In genomic region chr5:16410011-16410410, GRCm38 (mm10) we compare ENCODE assay signal across 23 mouse cellular contexts.
A peak's percentile ranks its signal among the peaks of the same experiment; 100 is the strongest.
DNase-seq lines count a peak whose midpoint lies in the region; ATAC-seq and TF ChIP-seq lines count a peak whose summit lies in the region.
"Had no signal": no experiment of that assay in that cellular context is flagged by ENCODE, and none has a peak within 500 bp of the region (broad histone marks: within the 10 kb centered on the region; RNA-seq: fewer than 3 reads in every experiment).

No protein-coding gene starts in this region.

- TF ChIP-seq CTCF in thymus, adult 2 months (IDR thresholded peaks at IDR 0.05; ENCODE audit: borderline replicate concordance, control insufficient read depth, extremely low read depth, insufficient read depth, low read length, poor library complexity): no peak
- no peak for TF ChIP-seq CTCF in lung, postnatal 0 days (IDR thresholded peaks at IDR 0.05)

- peak; percentile 98 for ATAC-seq in hematopoietic stem cell, adult 5-6 weeks (replicated peaks in 1 of 2; ENCODE audit: insufficient read depth in 1 of 2, low FRiP score in 2 of 2, low TSS enrichment in 1 of 2, low read depth in 1 of 2, poor library complexity in 2 of 2, severe bottlenecking in 2 of 2)
- peak; percentile 68 for ATAC-seq in lung, postnatal 0 days
- no peak for ATAC-seq in erythroblast, adult 5-6 weeks (replicated peaks; ENCODE audit: low FRiP score, poor library complexity, severe bottlenecking)
- ATAC-seq: CD4-positive, CD25-positive, alpha-beta regulatory T cell, adult 4 months; hindbrain, embryonic 16.5 days; intestine, postnatal 0 days had no signal

- H3K27ac ChIP-seq in thymus, adult 2 months (ENCODE audit: control insufficient read depth, insufficient read depth, low read length): no peak overlapping the region
- no peak overlapping the region for H3K27ac ChIP-seq in lung, postnatal 0 days (ENCODE audit: low read length)
- H3K27ac ChIP-seq: embryonic facial prominence, embryonic 12.5 days; liver, embryonic 13.5 days; stomach, embryonic 15.5 days had no signal

- peak; percentile 5 for DNase-seq in thymus, postnatal 14 days
- no peak for DNase-seq in thymus, adult 2 months
- peak; percentile 42 for DNase-seq in lung, postnatal 0 days (ENCODE audit: low spot score)
- peak; percentile 4 for DNase-seq in mesoderm, embryonic 11.5 days (ENCODE audit: low read depth, low spot score)
- no peak for DNase-seq in kidney, adult 18-20 months
- no peak for DNase-seq in c-Kit-positive CD71-positive TER-119-positive erythroid progenitor cells, embryonic 14.5 days (ENCODE audit: low spot score)
- DNase-seq: cerebellum, adult 18-20 months; cerebellum, postnatal 36 days; gastrocnemius, postnatal 36 days; heart, postnatal 14 days; kidney, postnatal 25 days; liver, embryonic 13.5 days; right cerebral cortex, postnatal 14 days had no signal

- no peaks in the 10 kb centered on the region for H3K36me3 ChIP-seq in thymus, adult 2 months (ENCODE audit: control insufficient read depth, insufficient read depth, low read length)
- H3K36me3 ChIP-seq in lung, postnatal 0 days (ENCODE audit: insufficient read depth, low read length): no peaks in the 10 kb centered on the region
- H3K36me3 ChIP-seq: embryonic facial prominence, embryonic 12.5 days; G1E; liver, embryonic 13.5 days; stomach, embryonic 15.5 days had no signal

- no peak overlapping the region for H3K4me2 ChIP-seq in lung, postnatal 0 days (replicated peaks; ENCODE audit: low read depth, low read length)
- H3K4me2 ChIP-seq: embryonic facial prominence, embryonic 12.5 days; heart, embryonic 11.5 days; liver, embryonic 13.5 days; stomach, embryonic 15.5 days had no signal

- no peak for TF ChIP-seq EP300 in lung, postnatal 0 days (IDR thresholded peaks at IDR 0.05)

- H3K9me3 ChIP-seq in lung, postnatal 0 days (ENCODE audit: low read length): no peaks in the 10 kb centered on the region
- H3K9me3 ChIP-seq: embryonic facial prominence, embryonic 12.5 days; G1E; liver, embryonic 13.5 days; megakaryocyte, embryonic 14.5 days; stomach, embryonic 15.5 days had no signal

- no peaks in the 10 kb centered on the region for H3K4me1 ChIP-seq in thymus, adult 2 months (replicated peaks; ENCODE audit: control insufficient read depth, insufficient read depth, low read length)
- H3K4me1 ChIP-seq in lung, postnatal 0 days (ENCODE audit: insufficient read depth, low read depth, low read length): no peaks in the 10 kb centered on the region
- H3K4me1 ChIP-seq: embryonic facial prominence, embryonic 12.5 days; liver, embryonic 13.5 days; stomach, embryonic 15.5 days had no signal

- 4% methylated on average over 8 of the region's 8 CpGs for WGBS in thymus, adult 2 months
- WGBS in lung, postnatal 0 days: 40% methylated on average over 8 of the region's 8 CpGs

- no peak overlapping the region for H3K4me3 ChIP-seq in thymus, adult 2 months (ENCODE audit: control insufficient read depth, insufficient read depth, low read length)
- no peak overlapping the region for H3K4me3 ChIP-seq in lung, postnatal 0 days (ENCODE audit: low read depth, low read length)
- H3K4me3 ChIP-seq: embryonic facial prominence, embryonic 12.5 days; liver, embryonic 13.5 days; megakaryocyte, embryonic 14.5 days; stomach, embryonic 15.5 days had no signal

- H3K27me3 ChIP-seq in thymus, adult 2 months (ENCODE audit: control insufficient read depth, insufficient read depth, low read length): no peaks in the 10 kb centered on the region
- H3K27me3 ChIP-seq in lung, postnatal 0 days (replicated peaks; ENCODE audit: insufficient read depth, low read length): no peaks in the 10 kb centered on the region
- H3K27me3 ChIP-seq: embryonic facial prominence, embryonic 12.5 days; liver, embryonic 13.5 days; megakaryocyte, embryonic 14.5 days; stomach, embryonic 15.5 days had no signal

- no peak for TF ChIP-seq POLR2A in thymus, adult 2 months (IDR thresholded peaks at IDR 0.05; ENCODE audit: control insufficient read depth, extremely low read depth, insufficient read depth, low read length, poor library complexity)

- H3K9ac ChIP-seq in lung, postnatal 0 days (replicated peaks; ENCODE audit: low read depth): no peak overlapping the region
- H3K9ac ChIP-seq: embryonic facial prominence, embryonic 12.5 days; liver, embryonic 13.5 days; stomach, embryonic 15.5 days had no signal

Comparison
In these comparisons a context has a peak if more than half of its experiments do, and no peak if none do; other contexts are left out.
1. DNase-seq: peak in thymus, postnatal 14 days (single experiment), lung, postnatal 0 days (single experiment) and mesoderm, embryonic 11.5 days (single experiment); none in thymus, adult 2 months (single experiment), kidney, adult 18-20 months (single experiment) and c-Kit-positive CD71-positive TER-119-positive erythroid progenitor cells, embryonic 14.5 days (single experiment).